Mouse (Mus musculus): ENCODE results near the gene Kcnmb4. TPM values are rescaled to one million over a fixed set of nuclear protein-coding genes. Genes with fewer than 3 reads are reported as not detected.

The Kcnmb4 gene
- polyA plus RNA-seq, 1 experiment from 2014 or later: 6.2 TPM

GRCm38 (mm10) chr10:116386391-116386885, 87.2 kb downstream of the Kcnmb4 start:
- Histone ChIP-seq H3K27ac (ENCODE audit: low read depth, low read length) (no peak overlapping the region), H3K4me2 (no peak overlapping the region), H3K36me3 (ENCODE audit: control insufficient read depth, insufficient read depth, low read length) (no peaks in the 10 kb centered on the region), H3K4me1 (ENCODE audit: control insufficient read depth, insufficient read depth, low read length) (no peaks in the 10 kb centered on the region), H3K9me3 (replicated peaks; ENCODE audit: control insufficient read depth, low read length) (no peaks in the 10 kb centered on the region), H3K9ac (ENCODE audit: low read depth, low read length) (no peak overlapping the region), H3K4me3 (ENCODE audit: low read depth, low read length) (no peak overlapping the region), H3K27me3 (ENCODE audit: control insufficient read depth, insufficient read depth, low read length) (no peaks in the 10 kb centered on the region)
- WGBS (ENCODE audit: insufficient replicate concordance): 48% methylated on average over 7 of the region's 7 CpGs
- ATAC-seq (replicated peaks; ENCODE audit: insufficient number of reproducible peaks, low FRiP score, low TSS enrichment): no peak

- no peak for ATAC-seq (replicated peaks; ENCODE audit: insufficient number of reproducible peaks, low FRiP score, low TSS enrichment)
Measured at GRCm38 (mm10) chr10:116384401-116384800, 89.3 kb downstream of the Kcnmb4 start.

DNA sequence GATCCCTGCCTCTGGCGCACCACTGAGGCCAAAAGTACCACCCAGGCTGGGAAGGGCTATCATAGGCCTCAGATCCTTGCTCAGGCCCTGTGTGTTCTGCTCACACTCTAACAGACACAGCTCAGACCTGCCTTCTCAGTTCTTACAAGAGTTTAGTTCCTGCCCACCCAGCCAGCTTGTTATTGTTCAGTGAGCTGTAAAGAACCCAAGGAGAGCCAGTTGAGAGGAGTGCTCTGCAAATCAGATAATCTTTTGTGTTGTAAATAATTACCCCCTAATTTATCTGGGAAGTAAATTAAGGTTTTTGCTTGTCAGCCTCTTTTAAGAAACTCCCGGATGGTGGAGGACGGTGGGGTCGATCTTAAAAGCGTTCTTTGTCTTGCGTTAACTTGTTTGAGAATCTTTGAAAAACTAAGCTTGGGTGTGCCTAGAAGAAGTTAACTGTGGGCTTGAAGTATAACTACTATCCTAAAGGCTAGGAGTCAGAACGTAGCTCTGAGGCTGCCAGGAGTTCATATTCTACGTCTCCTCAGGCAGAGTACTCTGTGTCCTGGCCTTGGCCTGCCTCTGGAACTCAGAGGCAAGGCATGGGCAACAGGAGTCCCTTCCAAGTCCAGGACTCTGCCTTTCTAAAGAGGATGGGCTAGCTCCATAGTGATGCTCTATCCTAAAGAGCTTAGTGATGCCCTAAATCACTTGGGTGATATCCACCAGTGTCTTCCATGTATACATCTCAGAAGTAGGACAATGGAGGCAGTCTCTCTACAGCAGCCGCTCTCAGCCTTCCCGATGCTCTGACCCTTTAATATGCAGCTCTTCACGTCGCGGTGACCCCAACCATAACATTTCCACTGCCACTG, 90.6 kb downstream of the Kcnmb4 start:
- Histone ChIP-seq H3K4me2 (no peak overlapping the region), H3K4me1 (ENCODE audit: control insufficient read depth, insufficient read depth, low read length) (no peaks in the 10 kb centered on the region), H3K27ac (ENCODE audit: low read depth, low read length) (no peak overlapping the region), H3K4me3 (ENCODE audit: low read depth, low read length) (no peak overlapping the region), H3K27me3 (ENCODE audit: control insufficient read depth, insufficient read depth, low read length) (no peaks in the 10 kb centered on the region), H3K9ac (ENCODE audit: low read depth, low read length) (no peak overlapping the region), H3K36me3 (ENCODE audit: control insufficient read depth, insufficient read depth, low read length) (no peaks in the 10 kb centered on the region), H3K9me3 (replicated peaks; ENCODE audit: control insufficient read depth, low read length) (no peaks in the 10 kb centered on the region)
- no peak for ATAC-seq (replicated peaks; ENCODE audit: insufficient number of reproducible peaks, low FRiP score, low TSS enrichment)
- WGBS (ENCODE audit: insufficient replicate concordance): 85% methylated on average over 13 of the region's 13 CpGs

More at GRCm38 (mm10) chr10:116384401-116384800, 89.3 kb downstream of the Kcnmb4 start:
- Histone ChIP-seq H3K27me3 (ENCODE audit: control insufficient read depth, insufficient read depth, low read length) (no peaks in the 10 kb centered on the region), H3K36me3 (ENCODE audit: control insufficient read depth, insufficient read depth, low read length) (no peaks in the 10 kb centered on the region), H3K9me3 (replicated peaks; ENCODE audit: control insufficient read depth, low read length) (no peaks in the 10 kb centered on the region), H3K4me1 (ENCODE audit: control insufficient read depth, insufficient read depth, low read length) (no peaks in the 10 kb centered on the region), H3K4me3 (ENCODE audit: low read depth, low read length) (no peak overlapping the region), H3K27ac (ENCODE audit: low read depth, low read length) (no peak overlapping the region), H3K9ac (ENCODE audit: low read depth, low read length) (no peak overlapping the region), H3K4me2 (no peak overlapping the region)
- 72% methylated on average over 4 of the region's 4 CpGs for WGBS (ENCODE audit: insufficient replicate concordance)

DNA sequence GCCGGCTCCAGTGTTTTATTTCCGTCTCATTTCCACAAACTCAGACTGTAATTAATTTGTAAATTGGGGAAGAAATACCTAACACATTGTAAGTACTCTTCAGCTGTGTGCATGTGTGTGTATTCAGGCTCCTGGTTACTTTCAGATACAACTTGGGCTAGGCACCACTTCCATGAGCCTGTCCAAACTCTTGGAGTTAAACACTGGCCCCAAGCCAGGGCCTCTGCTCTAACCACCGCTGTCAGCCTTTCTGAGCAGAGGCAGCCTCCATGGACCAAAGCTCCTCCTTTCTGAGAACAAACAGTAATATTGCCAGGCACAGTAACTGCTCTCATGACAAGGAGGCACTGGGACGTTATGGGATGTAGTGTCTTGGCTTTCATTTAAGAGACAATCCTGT, 96.8 kb downstream of the Kcnmb4 start:
- Histone ChIP-seq H3K4me2 (no peak overlapping the region), H3K9me3 (replicated peaks; ENCODE audit: control insufficient read depth, low read length) (no peaks in the 10 kb centered on the region), H3K4me1 (ENCODE audit: control insufficient read depth, insufficient read depth, low read length) (no peaks in the 10 kb centered on the region), H3K27me3 (ENCODE audit: control insufficient read depth, insufficient read depth, low read length) (no peaks in the 10 kb centered on the region), H3K27ac (ENCODE audit: low read depth, low read length) (no peak overlapping the region), H3K36me3 (ENCODE audit: control insufficient read depth, insufficient read depth, low read length) (no peaks in the 10 kb centered on the region), H3K4me3 (ENCODE audit: low read depth, low read length) (no peak overlapping the region), H3K9ac (ENCODE audit: low read depth, low read length) (no peak overlapping the region)
- ATAC-seq (replicated peaks; ENCODE audit: insufficient number of reproducible peaks, low FRiP score, low TSS enrichment): no peak
- WGBS (ENCODE audit: insufficient replicate concordance): 79% methylated on average over 4 of the region's 4 CpGs

DNA sequence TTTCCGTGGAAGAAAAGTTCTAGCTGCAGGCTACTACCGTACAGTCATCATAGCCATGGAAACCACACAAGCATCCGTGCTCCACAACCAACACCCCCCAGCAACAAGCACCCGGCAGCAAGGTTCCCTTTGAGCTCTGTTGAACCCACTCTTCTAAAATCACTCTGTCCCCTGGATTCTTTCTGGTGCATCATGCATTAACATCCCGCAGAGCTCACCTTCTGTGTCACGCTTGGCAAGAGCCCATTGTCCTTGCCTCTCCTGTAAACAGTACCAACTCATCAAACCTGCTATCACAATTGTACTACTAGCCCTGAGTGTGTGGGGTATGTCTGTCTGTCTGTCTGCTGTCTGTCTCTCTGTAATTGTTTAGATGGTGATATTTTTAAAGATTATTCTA, 99.6 kb downstream of the Kcnmb4 start:
- Histone ChIP-seq H3K9ac (ENCODE audit: low read depth, low read length) (no peak overlapping the region), H3K9me3 (replicated peaks; ENCODE audit: control insufficient read depth, low read length) (no peaks in the 10 kb centered on the region), H3K4me1 (ENCODE audit: control insufficient read depth, insufficient read depth, low read length) (no peaks in the 10 kb centered on the region), H3K27me3 (ENCODE audit: control insufficient read depth, insufficient read depth, low read length) (no peaks in the 10 kb centered on the region), H3K36me3 (ENCODE audit: control insufficient read depth, insufficient read depth, low read length) (peaks cover 2% of the 10 kb centered on the region; the same call in 1 of the 2 replicates), H3K27ac (ENCODE audit: low read depth, low read length) (no peak overlapping the region), H3K4me2 (no peak overlapping the region), H3K4me3 (ENCODE audit: low read depth, low read length) (no peak overlapping the region)
- 92% methylated on average over 6 of the region's 6 CpGs for whole genome bisulfite sequencing (ENCODE audit: insufficient replicate concordance)
- no peak for ATAC-seq (replicated peaks; ENCODE audit: insufficient number of reproducible peaks, low FRiP score, low TSS enrichment)

DNA sequence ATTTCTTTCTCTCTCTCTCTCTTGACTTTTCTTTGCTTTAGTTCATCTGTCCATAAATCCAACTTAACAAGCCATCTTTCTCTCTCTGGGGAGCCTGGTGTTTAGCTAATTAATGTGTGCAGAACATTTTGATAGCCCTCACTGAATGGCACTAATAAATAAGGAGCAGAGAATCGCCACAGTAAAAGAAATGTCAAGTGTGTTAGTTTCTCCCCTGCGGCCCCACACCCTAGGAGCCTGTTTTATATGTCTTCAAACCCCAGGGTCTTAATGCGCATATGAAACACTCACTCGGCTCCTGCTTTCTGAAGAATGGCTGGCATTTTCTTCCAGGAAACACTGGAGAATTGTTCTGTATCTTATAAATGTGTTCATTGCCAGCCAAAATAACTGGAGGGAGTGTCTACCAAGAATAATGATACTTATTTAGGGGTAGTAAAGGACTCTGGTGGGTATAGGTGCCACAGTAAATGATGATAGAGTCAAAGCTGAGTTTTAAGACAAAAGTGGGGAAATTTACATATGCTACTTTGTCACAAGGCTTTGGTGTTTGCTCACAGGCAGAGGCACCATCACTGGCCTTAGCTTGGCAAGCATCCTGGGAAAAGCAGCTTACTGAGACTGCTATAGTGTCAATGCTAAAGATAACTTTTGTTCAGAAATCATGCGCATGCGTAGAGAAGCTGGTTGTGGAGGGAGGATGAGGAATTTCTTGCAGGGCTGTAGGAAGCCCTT, 102.5 kb downstream of the Kcnmb4 start:
- Histone ChIP-seq H3K27ac (ENCODE audit: low read depth, low read length) (no peak overlapping the region), H3K27me3 (ENCODE audit: control insufficient read depth, insufficient read depth, low read length) (no peaks in the 10 kb centered on the region), H3K36me3 (ENCODE audit: control insufficient read depth, insufficient read depth, low read length) (peaks cover 2% of the 10 kb centered on the region; the same call in 1 of the 2 replicates), H3K4me1 (ENCODE audit: control insufficient read depth, insufficient read depth, low read length) (no peaks in the 10 kb centered on the region), H3K4me3 (ENCODE audit: low read depth, low read length) (no peak overlapping the region), H3K9ac (ENCODE audit: low read depth, low read length) (no peak overlapping the region), H3K9me3 (replicated peaks; ENCODE audit: control insufficient read depth, low read length) (no peaks in the 10 kb centered on the region), H3K4me2 (no peak overlapping the region)
- no peak for ATAC-seq (replicated peaks; ENCODE audit: insufficient number of reproducible peaks, low FRiP score, low TSS enrichment)
- WGBS (ENCODE audit: insufficient replicate concordance): 62% methylated on average over 6 of the region's 6 CpGs

Other genes with a start within 250 kb of the Kcnmb4 start
- 8.3 and 9.1 TPM in 2 replicates for gene Ptprb, start 198.4 kb downstream of the Kcnmb4 start, polyA plus RNA-seq (2014; fragmentation: Nextera tagmentation; extraction: Ambion mirVana)
- gene Cnot2, start 107.6 kb upstream of the Kcnmb4 start, polyA plus RNA-seq (2014; fragmentation: Nextera tagmentation; extraction: Ambion mirVana): 75.8 and 93.6 TPM in 2 replicates

Measured in heart, embryonic 11.5 days (tissue).